Mouse (Mus musculus) thymus, postnatal 0 days (tissue): ENCODE measurements at regions not wholly inside any gene's neighbourhood (a gene's known extent, or its start where the extent isn't known, plus 50 kb on each side); places are given as distances from the start of the nearest gene placed in this dataset.
A peak's percentile ranks its signal among the peaks of the same experiment; 100 is the strongest.

Experiments
- DNase-seq: peaks from one replicate; pipeline ENCODE4 v3.0.0-alpha.2; 2015; ENCODE audit warnings: low spot score

- DNase-seq = peak; percentile 89
Measured at GRCm38 (mm10) chr9:61707875-61708274, 206.5 kb downstream of the Rplp1 start.

GRCm38 (mm10) chr9:61707296-61707695 lies 207.0 kb downstream of the Rplp1 start:
- no peak for DNase-seq

GRCm38 (mm10) chr9:61706263-61706755 lies 208.0 kb downstream of the Rplp1 start:
- DNase-seq = peak; percentile 43

- DNase-seq = peak; percentile 71
Measured at GRCm38 (mm10) chr9:61705586-61706233, 208.6 kb downstream of the Rplp1 start.

- DNase-seq = no peak
Measured at GRCm38 (mm10) chr9:61703301-61703700, 211.0 kb downstream of the Rplp1 start.

- peak; percentile 78 for DNase-seq
Measured at GRCm38 (mm10) chr9:61702280-61702966, 211.9 kb downstream of the Rplp1 start.

- DNase-seq = no peak
Measured at GRCm38 (mm10) chr9:61700576-61700975, 213.8 kb downstream of the Rplp1 start.

GRCm38 (mm10) chr9:61699618-61700017 lies 214.7 kb downstream of the Rplp1 start:
- DNase-seq = no peak

GRCm38 (mm10) chr9:61697959-61698358 lies 216.4 kb downstream of the Rplp1 start:
- peak; percentile 91 for DNase-seq

GRCm38 (mm10) chr9:61696831-61697230 lies 217.5 kb downstream of the Rplp1 start:
- no peak for DNase-seq

GRCm38 (mm10) chr9:61695821-61696220 lies 218.5 kb downstream of the Rplp1 start:
- no peak for DNase-seq

- no peak for DNase-seq
Measured at GRCm38 (mm10) chr9:61695381-61695791, 219.0 kb downstream of the Rplp1 start.

- no peak for DNase-seq
Measured at GRCm38 (mm10) chr9:61694206-61694605, 220.1 kb downstream of the Rplp1 start.

GRCm38 (mm10) chr9:61690786-61691185 lies 223.6 kb downstream of the Rplp1 start:
- no peak for DNase-seq

GRCm38 (mm10) chr9:61689939-61690338 lies 224.4 kb downstream of the Rplp1 start:
- DNase-seq = no peak

- no peak for DNase-seq
Measured at GRCm38 (mm10) chr9:61689516-61689915, 224.8 kb downstream of the Rplp1 start.

- no peak for DNase-seq
Measured at GRCm38 (mm10) chr9:61683557-61683956, 230.8 kb downstream of the Rplp1 start.

- no peak for DNase-seq
Measured at GRCm38 (mm10) chr9:61682744-61683259, 231.5 kb downstream of the Rplp1 start.

- peak; percentile 67 for DNase-seq
Measured at GRCm38 (mm10) chr9:61682316-61682715, 232.0 kb downstream of the Rplp1 start.

GRCm38 (mm10) chr9:61681406-61681805 lies 232.9 kb downstream of the Rplp1 start:
- DNase-seq = peak; percentile 50

- DNase-seq = peak; percentile 84
Measured at GRCm38 (mm10) chr9:61680911-61681311, 233.4 kb downstream of the Rplp1 start.

GRCm38 (mm10) chr9:61679686-61680085 lies 234.7 kb downstream of the Rplp1 start:
- peak; percentile 81 for DNase-seq

- no peak for DNase-seq
Measured at GRCm38 (mm10) chr9:61677603-61678002, 236.7 kb downstream of the Rplp1 start.
